Mouse (Mus musculus) lung, adult 2 months (tissue): ENCODE measurements at regions not wholly inside any gene's neighbourhood (a gene's known extent, or its start where the extent isn't known, plus 50 kb on each side); places are given as distances from the start of the nearest gene placed in this dataset.

Source experiments
- CTCF ChIP-seq: fragments of 200-500 bp; IDR thresholded peaks from 2 replicates; pipeline ENCODE4 v1.5.1; 2011; ENCODE audit warnings: mild to moderate bottlenecking, low read length, control low read depth; ENCODE audit not compliant: insufficient read depth
- POLR2A ChIP-seq: fragments of 200-500 bp; IDR thresholded peaks from 2 replicates; pipeline ENCODE4 v1.6.1; 2011; ENCODE audit warnings: low read depth, mild to moderate bottlenecking, control low read depth, low read length, borderline replicate concordance; ENCODE audit errors: extremely low read depth

DNA sequence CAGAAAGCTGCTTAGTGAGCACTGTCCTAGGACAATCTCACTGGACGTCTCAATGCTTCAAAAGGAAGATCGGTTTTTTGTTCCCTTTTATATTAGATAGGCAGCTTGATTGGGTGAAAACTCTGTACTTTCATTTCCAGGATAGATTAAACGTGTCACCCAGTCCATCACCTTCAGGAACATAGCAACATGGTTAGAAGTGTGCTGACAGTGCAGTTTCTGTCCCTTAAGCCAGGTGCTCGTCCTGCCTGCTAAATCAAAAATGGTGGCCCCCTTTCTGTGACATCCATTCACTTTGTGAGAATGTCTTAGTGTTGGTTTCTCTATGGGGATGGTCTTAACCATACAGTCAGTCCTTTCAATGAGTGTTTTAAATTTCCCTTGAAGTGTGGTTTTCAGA lies 160.9 kb upstream of the Sh3bp4 start:
- TF ChIP-seq CTCF (no peak), POLR2A (no peak)
